Mouse (Mus musculus) CH12.LX (cell line): ENCODE measurements at regions not wholly inside any gene's neighbourhood (a gene's known extent, or its start where the extent isn't known, plus 50 kb on each side); places are given as distances from the start of the nearest gene placed in this dataset.

Experiments used
- DNase-seq: peaks from one replicate; pipeline ENCODE4 v3.0.0-alpha.2; 2013; ENCODE audit errors: extremely low read depth
- H3K27ac ChIP-seq: 2 replicates; pipeline ENCODE4 v1.5.1; 2012; ENCODE audit warnings: low read depth, mild to moderate bottlenecking, control low read depth, moderate library complexity; ENCODE audit not compliant: insufficient read depth
- H3K27me3 ChIP-seq: replicated peaks from 2 replicates; pipeline ENCODE3; 2012; ENCODE audit warnings: inconsistent platforms
- H3K36me3 ChIP-seq, 2 experiments: replicated peaks in 1 of 2; 2 replicates each; pipeline versions ENCODE3 to v1.6.1; 2012; ENCODE audit warnings: inconsistent platforms in 1 of 2, low read length in 1 of 2, mild to moderate bottlenecking in 1 of 2, mixed read lengths in 1 of 2, moderate library complexity in 1 of 2; ENCODE audit not compliant: control insufficient read depth in 1 of 2, insufficient read depth in 1 of 2
- H3K4me1 ChIP-seq, 2 experiments: 2 replicates each; pipeline ENCODE4 v1.6.1; 2012; ENCODE audit warnings: inconsistent platforms in 1 of 2, moderate library complexity in 1 of 2; ENCODE audit not compliant: insufficient read depth in 2 of 2, control insufficient read depth in 1 of 2
- H3K4me2 ChIP-seq: 2 replicates; pipeline ENCODE4 v1.6.1; 2012; ENCODE audit warnings: low read depth, mild to moderate bottlenecking, control low read depth; ENCODE audit not compliant: poor library complexity, insufficient read depth, severe bottlenecking
- H3K4me3 ChIP-seq, 3 experiments: fragments of 150-350 bp in 1 of 3; sonication (generic) in 1 of 3; replicated peaks in 1 of 3; 2 replicates each; pipeline versions ENCODE3 to v1.5.1; 2011 to 2012; ENCODE audit warnings: low read depth in 2 of 3, low read length in 2 of 3, mild to moderate bottlenecking in 2 of 3, moderate library complexity in 2 of 3, control low read depth in 1 of 3, improper control_type of control experiment in 1 of 3, inconsistent platforms in 1 of 3, mixed read lengths in 1 of 3; ENCODE audit not compliant: poor library complexity in 1 of 3
- H3K79me2 ChIP-seq: replicated peaks from 2 replicates; pipeline ENCODE4 v1.6.1; 2012; ENCODE audit warnings: mild to moderate bottlenecking, moderate library complexity; ENCODE audit not compliant: control insufficient read depth, poor library complexity, insufficient read depth, severe bottlenecking; ENCODE audit errors: extremely low read depth
- H3K9ac ChIP-seq: 2 replicates; pipeline ENCODE4 v1.6.1; 2012; ENCODE audit warnings: low read depth, mild to moderate bottlenecking, control low read depth, moderate library complexity; ENCODE audit not compliant: insufficient read depth
- H3K9me3 ChIP-seq: replicated peaks from 2 replicates; pipeline ENCODE3; 2012; ENCODE audit warnings: low read length, inconsistent platforms, mixed read lengths
- BHLHE40 ChIP-seq: IDR thresholded peaks from 2 replicates; pipeline ENCODE4 v1.6.1; 2011; ENCODE audit warnings: mild to moderate bottlenecking, low read depth, low read length, improper control_type of control experiment
- CHD1 ChIP-seq: IDR thresholded peaks from 2 replicates; pipeline ENCODE4 v1.6.1; 2012; ENCODE audit warnings: low read depth, low read length, improper control_type of control experiment, inconsistent platforms
- CTCF ChIP-seq, 2 experiments: IDR thresholded peaks in 1 of 2; conservative IDR thresholded peaks in 1 of 2; 2 replicates each; pipeline ENCODE4 v1.5.1; 2011 to 2012; ENCODE audit warnings: low read depth in 2 of 2, low read length in 2 of 2, improper control_type of control experiment in 1 of 2, inconsistent platforms in 1 of 2, mild to moderate bottlenecking in 1 of 2, moderate library complexity in 1 of 2
- E2F4 ChIP-seq: IDR thresholded peaks from 2 replicates; pipeline ENCODE4 v1.6.1; 2011; ENCODE audit warnings: low read depth, low read length, improper control_type of control experiment; ENCODE audit not compliant: insufficient replicate concordance
- EP300 ChIP-seq: IDR thresholded peaks from 2 replicates; pipeline ENCODE4 v1.6.1; 2011; ENCODE audit warnings: low read length, improper control_type of control experiment
- ETS1 ChIP-seq: conservative IDR thresholded peaks from 2 replicates; pipeline ENCODE4 v1.6.1; 2012; ENCODE audit warnings: low read depth, mild to moderate bottlenecking, inconsistent platforms, low read length, improper control_type of control experiment, moderate library complexity
- GABPA ChIP-seq: IDR thresholded peaks from 2 replicates; pipeline ENCODE4 v1.6.1; 2012; ENCODE audit warnings: low read depth, low read length, improper control_type of control experiment, inconsistent platforms; ENCODE audit not compliant: insufficient replicate concordance
- HCFC1 ChIP-seq: IDR thresholded peaks from 2 replicates; pipeline ENCODE4 v1.6.1; 2012; ENCODE audit warnings: low read depth, mild to moderate bottlenecking, inconsistent platforms, low read length, improper control_type of control experiment
- IRF4 ChIP-seq: IDR thresholded peaks from 2 replicates; pipeline ENCODE4 v1.6.1; 2014; ENCODE audit warnings: low read depth, mild to moderate bottlenecking, inconsistent platforms, low read length, improper control_type of control experiment
- JUN ChIP-seq: IDR thresholded peaks from 2 replicates; pipeline ENCODE4 v1.6.1; 2011; ENCODE audit warnings: low read depth, mild to moderate bottlenecking, low read length, improper control_type of control experiment, moderate library complexity; ENCODE audit not compliant: insufficient read depth
- JUND ChIP-seq: conservative IDR thresholded peaks from 2 replicates; pipeline ENCODE4 v1.6.1; 2011; ENCODE audit warnings: low read depth, low read length, improper control_type of control experiment
- KAT2A ChIP-seq: IDR thresholded peaks from 2 replicates; pipeline ENCODE4 v1.6.1; 2012; ENCODE audit warnings: low read length, improper control_type of control experiment, inconsistent platforms; ENCODE audit not compliant: insufficient replicate concordance
- MAFK ChIP-seq: IDR thresholded peaks from 2 replicates; pipeline ENCODE4 v1.6.1; 2011; ENCODE audit warnings: low read length, improper control_type of control experiment; ENCODE audit not compliant: insufficient replicate concordance
- MAX ChIP-seq: IDR thresholded peaks from 2 replicates; pipeline ENCODE4 v1.6.1; 2011; ENCODE audit warnings: low read length, improper control_type of control experiment
- MAZ ChIP-seq: IDR thresholded peaks from 2 replicates; pipeline ENCODE4 v1.6.1; 2012; ENCODE audit warnings: low read depth, mild to moderate bottlenecking, inconsistent platforms, low read length, improper control_type of control experiment, moderate library complexity
- MEF2A ChIP-seq: IDR thresholded peaks from 2 replicates; pipeline ENCODE4 v1.6.1; 2014; ENCODE audit warnings: low read depth, mild to moderate bottlenecking, inconsistent platforms, low read length, improper control_type of control experiment, borderline replicate concordance
- MXI1 ChIP-seq: IDR thresholded peaks from 2 replicates; pipeline ENCODE4 v1.6.1; 2011; ENCODE audit warnings: mild to moderate bottlenecking, low read depth, low read length, improper control_type of control experiment
- MYC ChIP-seq: IDR thresholded peaks from 2 replicates; pipeline ENCODE4 v1.6.1; 2011; ENCODE audit warnings: low read depth, mild to moderate bottlenecking, improper control_type of control experiment, low read length
- NELFE ChIP-seq: IDR thresholded peaks from 2 replicates; pipeline ENCODE4 v1.6.1; 2011; ENCODE audit warnings: low read depth, low read length, improper control_type of control experiment
- NRF1 ChIP-seq: IDR thresholded peaks from 2 replicates; pipeline ENCODE4 v1.6.1; 2014; ENCODE audit warnings: low read depth, mild to moderate bottlenecking, inconsistent platforms, low read length, improper control_type of control experiment, moderate library complexity
- PAX5 ChIP-seq: IDR thresholded peaks from 2 replicates; pipeline ENCODE4 v1.6.1; 2012; ENCODE audit warnings: low read length, inconsistent platforms, mixed read lengths
- POLR2A ChIP-seq: IDR thresholded peaks from 2 replicates; pipeline ENCODE4 v1.6.1; 2011; ENCODE audit warnings: low read depth, mild to moderate bottlenecking, improper control_type of control experiment, low read length
- POLR2AphosphoS2 ChIP-seq: IDR thresholded peaks from 2 replicates; pipeline ENCODE4 v1.6.1; 2011; ENCODE audit warnings: low read depth, low read length, improper control_type of control experiment
- RAD21 ChIP-seq: IDR thresholded peaks from 2 replicates; pipeline ENCODE4 v1.6.1; 2011; ENCODE audit warnings: low read depth, mild to moderate bottlenecking, low read length, improper control_type of control experiment, moderate library complexity
- RCOR1 ChIP-seq: conservative IDR thresholded peaks from 2 replicates; pipeline ENCODE4 v1.6.1; 2012; ENCODE audit warnings: low read depth, mild to moderate bottlenecking, inconsistent platforms, low read length, improper control_type of control experiment
- SIN3A ChIP-seq: IDR thresholded peaks from 2 replicates; pipeline ENCODE4 v1.6.1; 2012; ENCODE audit warnings: low read length, improper control_type of control experiment, inconsistent platforms
- TBP ChIP-seq: conservative IDR thresholded peaks from 2 replicates; pipeline ENCODE4 v1.6.1; 2011; ENCODE audit warnings: low read depth, low read length, improper control_type of control experiment
- TCF12 ChIP-seq: IDR thresholded peaks from 2 replicates; pipeline ENCODE4 v1.6.1; 2014; ENCODE audit warnings: low read depth, mild to moderate bottlenecking, inconsistent platforms, low read length, improper control_type of control experiment
- UBTF ChIP-seq: IDR thresholded peaks from 2 replicates; pipeline ENCODE4 v1.6.1; 2012; ENCODE audit warnings: low read depth, mild to moderate bottlenecking, inconsistent platforms, low read length, improper control_type of control experiment, moderate library complexity
- USF1 ChIP-seq: IDR thresholded peaks from 2 replicates; pipeline ENCODE4 v1.6.1; 2014; ENCODE audit warnings: low read depth, mild to moderate bottlenecking, inconsistent platforms, low read length, improper control_type of control experiment
- ZKSCAN1 ChIP-seq: IDR thresholded peaks from 2 replicates; pipeline ENCODE4 v1.6.1; 2012; ENCODE audit warnings: low read depth, inconsistent platforms, low read length, improper control_type of control experiment, borderline replicate concordance
- dilution Hi-C: fragments of 300-500 bp; cut with MboI; formaldehyde crosslinking; loops from 2 replicates; pipeline ENCODE4 v1.14.3; 2020; ENCODE audit warnings: low sequenced_read_pairs; ENCODE audit not compliant: extremely low pct_unique_long_range_greater_than_20kb, extremely low pct_ligation_motif_present
- in situ Hi-C: fragments of 300-500 bp; cut with MboI; formaldehyde crosslinking; loops from 3 replicates; pipeline ENCODE4 v1.14.3; 2019; ENCODE audit warnings: low sequenced_read_pairs, low pct_ligation_motif_present, low pct_unique_long_range_greater_than_20kb, mixed read lengths

- no peak overlapping the region for H3K9ac ChIP-seq
- no peaks in the 10 kb centered on the region for H3K27me3 ChIP-seq
- H3K79me2 ChIP-seq: no peaks in the 10 kb centered on the region
- H3K4me2 ChIP-seq: no peak overlapping the region
- peaks cover 39% of the 10 kb centered on the region for H3K9me3 ChIP-seq
- dilution Hi-C loops: no loop called here
- no peak for TF ChIP-seq TCF12
- TF ChIP-seq RCOR1: no peak
- TF ChIP-seq CHD1: no peak
- TF ChIP-seq BHLHE40: no peak
- no peak for TF ChIP-seq GABPA
- no peak for TF ChIP-seq UBTF
- no peak for TF ChIP-seq IRF4
- TF ChIP-seq HCFC1: no peak
- no peak for TF ChIP-seq ZKSCAN1
- no peak for TF ChIP-seq RAD21
- TF ChIP-seq JUN: no peak
- no peak for TF ChIP-seq KAT2A
- TF ChIP-seq MYC: no peak
- no peak for TF ChIP-seq ETS1
- TF ChIP-seq POLR2AphosphoS2: no peak
- no peak for TF ChIP-seq MAX
- no peak for TF ChIP-seq MAFK
- TF ChIP-seq PAX5: no peak
- TF ChIP-seq, all 38 proteins: peak for 0
- in situ Hi-C loops: no loop called here
- H3K4me3 ChIP-seq: no peak overlapping the region
- no peaks in the 10 kb centered on the region for H3K4me1 ChIP-seq
- DNase-seq: no peak
- no peaks in the 10 kb centered on the region for H3K36me3 ChIP-seq
- H3K27ac ChIP-seq: no peak overlapping the region
Observed at GRCm38 (mm10) chr8:15244770-15245485, 199.1 kb upstream of the BB014433 start.

GRCm38 (mm10) chr8:15235410-15235809 lies 189.5 kb upstream of the BB014433 start:
- no peak for TF ChIP-seq TBP
- TF ChIP-seq POLR2A: no peak
- TF ChIP-seq NRF1: no peak
- no peak for TF ChIP-seq ETS1
- TF ChIP-seq NELFE: no peak
- TF ChIP-seq GABPA: no peak
- TF ChIP-seq E2F4: no peak
- no peak for TF ChIP-seq EP300
- no peak for TF ChIP-seq JUND
- TF ChIP-seq RAD21: no peak
- TF ChIP-seq SIN3A: no peak
- TF ChIP-seq USF1: no peak
- TF ChIP-seq MAX: no peak
- TF ChIP-seq CTCF (conservative IDR thresholded peaks at IDR 0.05 in 1 of 2, IDR thresholded peaks at IDR 0.05 in 1 of 2; ENCODE audit: low read depth in 2 of 2, low read length in 2 of 2): no peak
- TF ChIP-seq MXI1: no peak
- no peak for TF ChIP-seq KAT2A
- no peak for TF ChIP-seq MEF2A
- TF ChIP-seq MAZ: no peak
- no peaks in the 10 kb centered on the region for H3K36me3 ChIP-seq
- peaks cover 45% of the 10 kb centered on the region for H3K9me3 ChIP-seq
- no peak overlapping the region for H3K4me2 ChIP-seq
- dilution Hi-C loops (no loop called here), in situ Hi-C loops (no loop called here)
- no peak overlapping the region for H3K9ac ChIP-seq
- no peak for DNase-seq
- H3K4me3 ChIP-seq: no peak overlapping the region
- H3K27me3 ChIP-seq: no peaks in the 10 kb centered on the region
- H3K27ac ChIP-seq: no peak overlapping the region
- no peaks in the 10 kb centered on the region for H3K79me2 ChIP-seq
- H3K4me1 ChIP-seq: no peaks in the 10 kb centered on the region
